ENCODE assay signal across 17 mouse cellular contexts in the genomic region with DNA sequence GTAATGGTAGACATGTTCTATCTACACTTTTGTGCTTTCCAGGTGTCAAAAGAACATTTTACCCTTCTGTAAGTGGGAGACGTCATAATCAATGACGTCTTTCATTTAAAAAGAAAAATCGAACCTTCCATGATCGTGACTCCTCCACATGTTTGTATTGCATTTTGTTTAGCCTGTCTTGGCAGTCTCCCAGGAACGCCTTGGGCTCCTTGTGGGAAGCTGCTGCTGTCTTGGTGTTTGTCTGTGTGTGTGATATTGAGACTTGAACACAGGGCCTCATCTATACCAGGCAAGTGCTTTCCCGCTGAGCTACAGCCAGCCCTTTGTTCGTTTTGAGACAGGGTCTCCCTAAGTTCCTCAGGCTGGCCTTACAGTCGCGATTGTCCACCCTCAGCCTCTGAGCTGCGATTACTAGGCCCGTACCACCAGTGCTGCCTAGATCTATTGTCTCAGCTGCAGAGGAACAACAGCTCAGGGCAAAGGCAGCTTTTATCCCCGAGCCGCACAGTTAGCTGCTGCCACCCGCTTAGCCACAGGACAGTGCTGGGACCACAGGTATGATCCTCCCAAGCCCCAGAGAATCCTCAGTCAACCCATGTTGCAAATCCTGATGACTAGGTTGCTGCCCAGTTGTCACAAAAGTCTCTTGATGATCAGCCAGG. TPM values are rescaled to one million over a fixed set of nuclear protein-coding genes. Genes with fewer than 3 reads are reported as not detected.
DNase-seq lines count a peak whose midpoint lies in the region; ATAC-seq and TF ChIP-seq lines count a peak whose summit lies in the region.
"Had no signal": no experiment of that assay in that cellular context is flagged by ENCODE, and none has a peak within 500 bp of the region (broad histone marks: within the 10 kb centered on the region; RNA-seq: fewer than 3 reads in every experiment).

No protein-coding gene starts in this region.

- no peak overlapping the region for H3K4me3 ChIP-seq in forebrain, embryonic 14.5 days (ENCODE audit: low read depth, low read length)
- no peak overlapping the region for H3K4me3 ChIP-seq in forebrain, embryonic 11.5 days (ENCODE audit: low read depth, low read length)
- no peak overlapping the region for H3K4me3 ChIP-seq in left cerebral cortex, adult 2 months
- H3K4me3 ChIP-seq: embryonic facial prominence, embryonic 15.5 days; forebrain, embryonic 12.5 days; heart, embryonic 15.5 days; midbrain, embryonic 15.5 days had no signal

- H3K27ac ChIP-seq in forebrain, embryonic 14.5 days (ENCODE audit: low read depth, low read length) = no peak overlapping the region
- H3K27ac ChIP-seq in forebrain, embryonic 11.5 days (ENCODE audit: low read depth, low read length) = no peak overlapping the region
- peak overlapping the region; percentile 28; the same call in 1 of the 2 replicates for H3K27ac ChIP-seq in left cerebral cortex, adult 2 months
- H3K27ac ChIP-seq: embryonic facial prominence, embryonic 15.5 days; forebrain, embryonic 12.5 days; heart, embryonic 15.5 days; hindbrain, embryonic 14.5 days; macrophage; midbrain, embryonic 15.5 days had no signal

- ATAC-seq in forebrain, embryonic 14.5 days = no peak
- ATAC-seq in forebrain, embryonic 11.5 days (replicated peaks; ENCODE audit: low FRiP score) = no peak
- ATAC-seq in inflammation-experienced regulatory T-cells, adult 6 months = no peak
- ATAC-seq: midbrain, embryonic 15.5 days; Patski had no signal

- no peaks in the 10 kb centered on the region for H3K36me3 ChIP-seq in forebrain, embryonic 14.5 days (ENCODE audit: control insufficient read depth, insufficient read depth, low read length)
- no peaks in the 10 kb centered on the region for H3K36me3 ChIP-seq in forebrain, embryonic 11.5 days (ENCODE audit: control insufficient read depth, insufficient read depth, low read length)
- H3K36me3 ChIP-seq: forebrain, embryonic 12.5 days; midbrain, embryonic 15.5 days had no signal

- no peaks in the 10 kb centered on the region for H3K27me3 ChIP-seq in forebrain, embryonic 14.5 days (replicated peaks; ENCODE audit: control insufficient read depth, insufficient read depth, low read length)
- H3K27me3 ChIP-seq in forebrain, embryonic 11.5 days (ENCODE audit: control insufficient read depth, insufficient read depth, low read length) = no peaks in the 10 kb centered on the region
- H3K27me3 ChIP-seq: embryonic facial prominence, embryonic 15.5 days; heart, embryonic 15.5 days; midbrain, embryonic 15.5 days; Patski had no signal

- TF ChIP-seq CTCF in left cerebral cortex, adult 2 months (IDR thresholded peaks at IDR 0.05) = no peak

- H3K4me2 ChIP-seq in forebrain, embryonic 14.5 days (ENCODE audit: low read length) = no peak overlapping the region
- H3K4me2 ChIP-seq in forebrain, embryonic 11.5 days (ENCODE audit: low read depth, low read length, severe bottlenecking) = no peak overlapping the region
- H3K4me2 ChIP-seq: embryonic facial prominence, embryonic 15.5 days; forebrain, embryonic 12.5 days; heart, embryonic 15.5 days; hindbrain, embryonic 14.5 days; midbrain, embryonic 15.5 days had no signal

- intact Hi-C loops in left cerebral cortex, adult 2 months (cut with DNase I) = no loop called here

- 63% methylated on average over 14 of the region's 14 CpGs for WGBS in forebrain, embryonic 14.5 days
- 68% methylated on average over 14 of the region's 14 CpGs for WGBS in forebrain, embryonic 11.5 days

- no peaks in the 10 kb centered on the region for H3K9me3 ChIP-seq in forebrain, embryonic 14.5 days (replicated peaks; ENCODE audit: control insufficient read depth, low read length)
- H3K9me3 ChIP-seq in forebrain, embryonic 11.5 days (ENCODE audit: control insufficient read depth, low read length) = no peaks in the 10 kb centered on the region
- H3K9me3 ChIP-seq: embryonic facial prominence, embryonic 15.5 days; forebrain, embryonic 12.5 days; heart, embryonic 15.5 days; midbrain, embryonic 15.5 days had no signal

- peaks cover 10% of the 10 kb centered on the region; the same call in 1 of the 2 replicates for H3K4me1 ChIP-seq in forebrain, embryonic 14.5 days (ENCODE audit: control insufficient read depth, insufficient read depth, low read length)
- peaks cover 5% of the 10 kb centered on the region; the same call in 1 of the 2 replicates for H3K4me1 ChIP-seq in forebrain, embryonic 11.5 days (replicated peaks; ENCODE audit: control insufficient read depth, insufficient read depth, low read length)

- no peak overlapping the region for H3K9ac ChIP-seq in forebrain, embryonic 14.5 days (ENCODE audit: low read length)
- no peak overlapping the region for H3K9ac ChIP-seq in forebrain, embryonic 11.5 days (ENCODE audit: low read length)
- H3K9ac ChIP-seq: embryonic facial prominence, embryonic 15.5 days; forebrain, embryonic 12.5 days; heart, embryonic 15.5 days; hindbrain, embryonic 14.5 days; midbrain, embryonic 15.5 days had no signal

- DNase-seq in forebrain, embryonic 14.5 days (ENCODE audit: low spot score) = peak; percentile 22
- no peak for DNase-seq in forebrain, embryonic 11.5 days (ENCODE audit: low spot score)
- DNase-seq in left cerebral cortex, adult 2 months (ENCODE audit: extremely low spot score in 1 of 2, low spot score in 2 of 2) = no peak
- DNase-seq in left cerebral cortex, adult 11 months (ENCODE audit: low spot score) = no peak
- peak; percentile 64 for DNase-seq in brain, adult 2 months (ENCODE audit: low read depth, low spot score)
- DNase-seq in cerebellum, postnatal 14 days = peak; percentile 56 to 57
- no peak for DNase-seq in frontal cortex, postnatal 36 days (ENCODE audit: low spot score in 2 of 2)
- DNase-seq: left cerebral cortex, postnatal 4 days; lung, adult 18-20 months had no signal

RNA-seq across cellular contexts. Expression of a gene that starts 2.9 kb away (rescaled TPM):
- polyA plus RNA-seq in forebrain, embryonic 14.5 days (2014; fragmentation: Nextera tagmentation; extraction: Ambion mirVana) = 20.1 and 24.2 TPM in 2 replicates
- polyA plus RNA-seq in forebrain, embryonic 11.5 days (2014; fragmentation: Nextera tagmentation; extraction: Ambion mirVana) = 16.5 and 17.4 TPM in 2 replicates
- total RNA-seq in left cerebral cortex, adult 2 months (2021) = 100 to 1,000 TPM; 109 to 112 TPM
- 1 to 10 TPM; 2.4 to 9.2 (median 8.2) TPM for polyA plus RNA-seq in inflammation-experienced regulatory T-cells, adult 6 months (2017; shearing (Covaris generic))

RNA-seq across cellular contexts. Expression of a gene that starts 28.6 kb away (rescaled TPM):
- 81.7 and 96.5 TPM in 2 replicates for polyA plus RNA-seq in forebrain, embryonic 14.5 days (2014; fragmentation: Nextera tagmentation; extraction: Ambion mirVana)
- polyA plus RNA-seq in forebrain, embryonic 11.5 days (2014; fragmentation: Nextera tagmentation; extraction: Ambion mirVana) = 56.8 and 59.2 TPM in 2 replicates
- total RNA-seq in left cerebral cortex, adult 2 months (2021) = 10 to 100 TPM; 25.1 to 30.1 TPM
- under 1 TPM; 0.18 to 0.61 (median 0.46) TPM for polyA plus RNA-seq in inflammation-experienced regulatory T-cells, adult 6 months (2017; shearing (Covaris generic))

RNA-seq across cellular contexts. Expression of a gene that starts 38.3 kb away (rescaled TPM):
- polyA plus RNA-seq in forebrain, embryonic 14.5 days (2014; fragmentation: Nextera tagmentation; extraction: Ambion mirVana) = 4.1 and 4.8 TPM in 2 replicates
- 4.4 and 5.4 TPM in 2 replicates for polyA plus RNA-seq in forebrain, embryonic 11.5 days (2014; fragmentation: Nextera tagmentation; extraction: Ambion mirVana)
- total RNA-seq in left cerebral cortex, adult 2 months (2021) = 10 to 100 TPM; 17.4 to 17.8 TPM
- 1 to 10 TPM in 2 of 3 experiments, under 1 TPM in 1; 0.93 to 2.2 (median 1.0) TPM for polyA plus RNA-seq in inflammation-experienced regulatory T-cells, adult 6 months (2017; shearing (Covaris generic))

RNA-seq across cellular contexts. Expression of a gene that starts 47.5 kb away (rescaled TPM):
- polyA plus RNA-seq in forebrain, embryonic 14.5 days (2014; fragmentation: Nextera tagmentation; extraction: Ambion mirVana) = 20.8 and 21.8 TPM in 2 replicates
- 17.2 and 18.6 TPM in 2 replicates for polyA plus RNA-seq in forebrain, embryonic 11.5 days (2014; fragmentation: Nextera tagmentation; extraction: Ambion mirVana)
- total RNA-seq in left cerebral cortex, adult 2 months (2021) = 100 to 1,000 TPM; 709 to 735 TPM
- 10 to 100 TPM; 19.1 to 24.8 (median 24.8) TPM for polyA plus RNA-seq in inflammation-experienced regulatory T-cells, adult 6 months (2017; shearing (Covaris generic))

Comparison
In these comparisons a context has a peak if more than half of its experiments do, and no peak if none do; other contexts are left out.
1. DNase-seq: peak in forebrain, embryonic 14.5 days (single experiment), brain, adult 2 months (single experiment) and cerebellum, postnatal 14 days (2 of 2); none in forebrain, embryonic 11.5 days (single experiment), left cerebral cortex, adult 2 months (0 of 2), left cerebral cortex, adult 11 months (single experiment) and frontal cortex, postnatal 36 days (0 of 2).
2. RNA of a gene that starts 28.6 kb away (polyA plus RNA-seq): 81.7 to 96.5 TPM in forebrain, embryonic 14.5 days and 56.8 to 59.2 TPM in forebrain, embryonic 11.5 days; 0.18 to 0.61 TPM in inflammation-experienced regulatory T-cells, adult 6 months; every median in the first group is over 10 times any median in the second.